Mouse (Mus musculus): ENCODE data around the gene Fbl.

Gene Fbl

GRCm38 (mm10) chr7:28180890-28181289, 11.4 kb downstream of the Fbl start:
- no peak for TF ChIP-seq GATA4 (IDR thresholded peaks at IDR 0.05; ENCODE audit: insufficient replicate concordance, low read length)

GRCm38 (mm10) chr7:28181376-28181775, 11.9 kb downstream of the Fbl start:
- no peak for TF ChIP-seq GATA4 (IDR thresholded peaks at IDR 0.05; ENCODE audit: insufficient replicate concordance, low read length)

GRCm38 (mm10) chr7:28182320-28182719, 12.8 kb downstream of the Fbl start:
- no peak for TF ChIP-seq GATA4 (IDR thresholded peaks at IDR 0.05; ENCODE audit: insufficient replicate concordance, low read length)

GRCm38 (mm10) chr7:28185884-28186283, 16.4 kb downstream of the Fbl start:
- TF ChIP-seq GATA4 (IDR thresholded peaks at IDR 0.05; ENCODE audit: insufficient replicate concordance, low read length): no peak

- TF ChIP-seq GATA4 (IDR thresholded peaks at IDR 0.05; ENCODE audit: insufficient replicate concordance, low read length): no peak
Measured at GRCm38 (mm10) chr7:28186631-28187030, 17.1 kb downstream of the Fbl start.

GRCm38 (mm10) chr7:28191489-28191888, 22.0 kb downstream of the Fbl start:
- no peak for TF ChIP-seq GATA4 (IDR thresholded peaks at IDR 0.05; ENCODE audit: insufficient replicate concordance, low read length)

GRCm38 (mm10) chr7:28191903-28192302, 22.4 kb downstream of the Fbl start:
- no peak for TF ChIP-seq GATA4 (IDR thresholded peaks at IDR 0.05; ENCODE audit: insufficient replicate concordance, low read length)

- TF ChIP-seq GATA4 (IDR thresholded peaks at IDR 0.05; ENCODE audit: insufficient replicate concordance, low read length): no peak
Measured at GRCm38 (mm10) chr7:28195414-28196098, 26.0 kb downstream of the Fbl start.

- no peak for TF ChIP-seq GATA4 (IDR thresholded peaks at IDR 0.05; ENCODE audit: insufficient replicate concordance, low read length)
Measured at GRCm38 (mm10) chr7:28196528-28196927, 27.0 kb downstream of the Fbl start.

GRCm38 (mm10) chr7:28199054-28199453, 29.5 kb downstream of the Fbl start:
- no peak for TF ChIP-seq GATA4 (IDR thresholded peaks at IDR 0.05; ENCODE audit: insufficient replicate concordance, low read length)

GRCm38 (mm10) chr7:28203207-28204108, 33.9 kb downstream of the Fbl start:
- TF ChIP-seq GATA4 (IDR thresholded peaks at IDR 0.05; ENCODE audit: insufficient replicate concordance, low read length): no peak

- TF ChIP-seq GATA4 (IDR thresholded peaks at IDR 0.05; ENCODE audit: insufficient replicate concordance, low read length): no peak
Measured at GRCm38 (mm10) chr7:28206044-28206600, 36.6 kb downstream of the Fbl start.

GRCm38 (mm10) chr7:28208396-28208987, 39.0 kb downstream of the Fbl start:
- TF ChIP-seq GATA4 (IDR thresholded peaks at IDR 0.05; ENCODE audit: insufficient replicate concordance, low read length): no peak

- TF ChIP-seq GATA4 (IDR thresholded peaks at IDR 0.05; ENCODE audit: insufficient replicate concordance, low read length): no peak
Measured at GRCm38 (mm10) chr7:28208988-28209508, 39.5 kb downstream of the Fbl start.

GRCm38 (mm10) chr7:28210731-28211130, 41.2 kb downstream of the Fbl start:
- TF ChIP-seq GATA4 (IDR thresholded peaks at IDR 0.05; ENCODE audit: insufficient replicate concordance, low read length): no peak
